Mouse (Mus musculus) olfactory bulb, adult 2 months (tissue): ENCODE data around the gene 4930432K21Rik.

Experiments used
- CTCF ChIP-seq: fragments of 200-500 bp; IDR thresholded peaks from 2 replicates; pipeline ENCODE4 v1.5.1; 2012; ENCODE audit warnings: low read depth, mild to moderate bottlenecking, low read length, moderate library complexity; ENCODE audit not compliant: insufficient read depth
- POLR2A ChIP-seq: fragments of 200-500 bp; IDR thresholded peaks from 2 replicates; pipeline ENCODE4 v1.6.1; 2012; ENCODE audit warnings: mild to moderate bottlenecking, low read depth, low read length, moderate library complexity; ENCODE audit not compliant: insufficient read depth

- TF ChIP-seq POLR2A: no peak
- TF ChIP-seq CTCF: no peak
Observed at GRCm38 (mm10) chr8:84203975-84204772, 56.3 kb downstream of the 4930432K21Rik start.
